Mouse (Mus musculus) kidney, adult 2 months (tissue): ENCODE data around the gene Mta1. TPM values are rescaled to one million over a fixed set of nuclear protein-coding genes. Genes with fewer than 3 reads are reported as not detected.

Experiments
- DNase-seq: peaks from one replicate; pipeline ENCODE4 v3.0.0; 2021
- H3K27ac ChIP-seq: fragments of 200-500 bp; 2 replicates; pipeline ENCODE4 v1.5.1; 2012; ENCODE audit warnings: low read depth, low read length, control low read depth, inconsistent platforms; ENCODE audit not compliant: insufficient read depth
- H3K27me3 ChIP-seq: fragments of 200-500 bp; replicated peaks from 2 replicates; pipeline ENCODE4 v1.6.1; 2012; ENCODE audit warnings: mild to moderate bottlenecking, moderate library complexity, low read length, inconsistent platforms; ENCODE audit not compliant: control insufficient read depth, insufficient read depth
- H3K36me3 ChIP-seq: fragments of 200-500 bp; 2 replicates; pipeline ENCODE4 v1.6.1; 2012; ENCODE audit warnings: mild to moderate bottlenecking, moderate library complexity, low read length, inconsistent platforms; ENCODE audit not compliant: control insufficient read depth, insufficient read depth
- H3K4me1 ChIP-seq: fragments of 200-500 bp; 2 replicates; pipeline ENCODE4 v1.6.1; 2011; ENCODE audit warnings: low read length; ENCODE audit not compliant: control insufficient read depth, insufficient read depth
- H3K4me3 ChIP-seq: fragments of 200-500 bp; 2 replicates; pipeline ENCODE4 v1.5.1; 2011; ENCODE audit warnings: mild to moderate bottlenecking, low read depth, low read length, control low read depth; ENCODE audit not compliant: insufficient read depth
- CTCF ChIP-seq: fragments of 200-500 bp; conservative IDR thresholded peaks from 2 replicates; pipeline ENCODE4 v1.5.1; 2011; ENCODE audit warnings: low read depth, mild to moderate bottlenecking, control low read depth, low read length, moderate library complexity, mixed read lengths; ENCODE audit not compliant: insufficient read depth, insufficient read length
- POLR2A ChIP-seq: fragments of 200-500 bp; IDR thresholded peaks from one replicate; pipeline ENCODE4 v1.6.1; 2011; ENCODE audit warnings: low read depth, low read length, control low read depth
- WGBS: fragments of 180-500 bp; shearing (Covaris S2); methylation state at CpG from one replicate; pipeline ENCODE4 v1.1.7; 2018; 5-methylcytosine and 5-hydroxymethylcytosine counted together
- polyA plus RNA-seq: library from polyadenylated mRNA; depleted of rRNA; stranded (reverse); fragments of >200 nt; gene quantifications from 2 replicates; pipeline ENCODE4 v1.2.3, GENCODE M21; 2012

Gene Mta1
- polyA plus RNA-seq, 1 experiment, result 39.0 TPM

DNA sequence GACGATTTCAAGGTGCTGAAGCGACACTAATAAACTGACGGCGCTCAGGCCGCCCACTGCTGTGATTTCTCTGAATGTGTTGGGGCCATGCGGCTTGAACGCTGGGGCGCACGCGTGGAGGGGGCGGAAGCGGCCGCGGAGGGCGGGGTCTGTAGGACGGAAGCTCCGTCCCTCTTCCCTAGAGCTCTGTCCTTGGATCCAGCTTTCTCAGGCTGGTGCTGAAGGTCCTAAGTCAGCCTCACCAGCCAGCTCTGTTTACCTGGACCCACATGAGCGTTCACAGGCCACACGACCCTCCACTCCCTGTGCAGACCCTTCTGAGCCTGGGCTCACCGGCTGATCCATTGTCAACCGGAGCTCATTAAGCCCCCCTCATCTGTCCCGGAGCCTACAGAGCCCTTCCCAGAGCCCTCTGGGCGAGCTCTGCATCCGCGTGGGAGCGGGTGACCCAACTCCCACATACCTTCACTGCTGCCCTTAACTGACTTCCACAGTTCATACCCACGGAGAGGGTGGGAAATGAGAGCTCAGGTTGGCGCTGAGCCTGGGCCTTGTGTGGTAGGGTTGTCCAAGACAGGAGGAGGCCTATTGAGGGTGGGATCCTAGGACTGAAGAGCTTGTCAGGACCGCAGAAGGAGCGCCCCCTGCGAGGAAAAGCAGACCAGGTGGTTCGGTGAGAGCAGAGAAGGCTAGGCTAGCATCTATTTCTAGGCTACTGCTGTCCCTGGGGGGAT, 23.6 kb upstream of the Mta1 start, which contains the start of gene Tex22:
Tex22 (plus strand) TSS at position 174 of the 734 bp plus-strand sequence.
- no peaks in the 10 kb centered on the region for H3K36me3 ChIP-seq
- peak within 1 kb of the TSS; percentile 58 for H3K4me3 ChIP-seq
- 1% methylated on average over 32 of the region's 32 CpGs for WGBS
- H3K27ac ChIP-seq, result peak within 1 kb of the TSS; percentile 86
- DNase-seq, result peak; percentile 92
- peaks cover 9% of the 10 kb centered on the region for H3K4me1 ChIP-seq
- TF ChIP-seq CTCF, result no peak
- peak; percentile 79 for TF ChIP-seq POLR2A
- H3K27me3 ChIP-seq, result no peaks in the 10 kb centered on the region

DNA sequence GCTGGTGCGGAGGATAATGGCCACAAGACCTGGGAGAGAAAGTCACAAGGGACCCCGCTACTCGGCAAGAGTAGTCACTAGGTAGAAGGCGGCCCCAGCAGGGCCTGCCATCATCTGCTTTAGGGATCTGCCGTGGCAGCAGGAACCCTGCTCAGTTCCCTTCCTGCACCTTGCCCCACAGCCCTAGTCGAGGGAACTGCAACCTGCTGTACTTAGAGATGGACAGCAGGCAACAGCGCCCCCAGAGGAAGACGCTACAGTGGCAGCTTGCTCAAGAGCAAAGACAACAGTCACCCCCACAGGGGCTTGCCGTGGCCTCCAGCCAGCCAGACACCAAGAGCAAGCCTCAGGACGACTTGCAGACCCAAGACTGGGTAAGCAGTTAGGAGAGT, 23.0 kb upstream of the Mta1 start:
- H3K4me1 ChIP-seq, result peaks cover 9% of the 10 kb centered on the region
- no peaks in the 10 kb centered on the region for H3K27me3 ChIP-seq
- peak; percentile 90 for DNase-seq
- TF ChIP-seq POLR2A (peak; percentile 38), CTCF (peak; percentile 94)
- WGBS, result 5% methylated on average over 10 of the region's 10 CpGs
- H3K36me3 ChIP-seq, result no peaks in the 10 kb centered on the region
- H3K4me3 ChIP-seq, result peak overlapping the region; percentile 58
- H3K27ac ChIP-seq, result peak overlapping the region; percentile 86

DNA sequence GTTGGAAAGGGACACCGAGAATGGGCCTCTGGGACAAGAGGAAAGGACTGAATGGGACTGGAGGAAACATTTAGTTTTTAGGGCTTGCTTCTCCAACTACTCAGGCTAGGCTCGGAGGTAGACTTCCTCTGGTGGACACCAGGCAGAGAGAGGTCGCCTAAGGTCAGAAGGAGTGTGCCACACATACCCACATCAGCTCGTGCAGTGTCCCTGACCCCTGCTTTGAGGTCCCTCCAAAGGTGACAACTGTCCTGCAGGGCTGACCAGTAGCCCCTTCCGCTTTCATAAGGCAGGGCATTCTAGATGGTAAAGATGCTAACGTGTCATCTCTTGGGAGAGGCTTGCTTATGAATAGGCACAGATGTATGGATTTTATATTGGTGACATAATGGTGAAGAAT, 22.6 kb upstream of the Mta1 start:
- Histone ChIP-seq H3K27me3 (no peaks in the 10 kb centered on the region), H3K36me3 (no peaks in the 10 kb centered on the region), H3K4me3 (no peak overlapping the region), H3K27ac (no peak overlapping the region), H3K4me1 (peaks cover 9% of the 10 kb centered on the region)
- no peak for DNase-seq
- WGBS, result 49% methylated on average over 6 of the region's 6 CpGs
- TF ChIP-seq POLR2A, result no peak
- TF ChIP-seq CTCF, result no peak

DNA sequence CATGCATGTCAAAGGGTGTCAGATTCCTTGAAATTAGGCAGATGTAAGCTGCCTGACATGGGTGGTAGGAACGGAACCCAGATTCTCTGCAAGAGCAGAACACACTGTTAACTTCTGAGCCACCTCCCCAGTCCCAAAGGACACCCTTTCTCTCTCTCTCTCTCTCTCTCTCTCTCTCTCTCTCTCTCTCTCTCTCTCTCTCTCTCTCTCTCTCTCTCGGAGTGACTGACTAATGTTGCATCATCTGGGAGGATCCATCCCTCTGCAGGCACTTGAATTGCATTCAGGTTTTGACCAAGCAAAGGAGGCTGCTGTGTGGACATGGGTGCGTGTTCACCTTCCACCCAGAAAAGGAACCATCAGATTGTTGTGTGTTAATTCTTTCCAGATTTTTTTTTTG, 10.8 kb upstream of the Mta1 start:
- 65% methylated on average over 3 of the region's 3 CpGs for WGBS
- no peak overlapping the region for H3K4me3 ChIP-seq
- no peaks in the 10 kb centered on the region for H3K4me1 ChIP-seq
- TF ChIP-seq POLR2A, result no peak
- no peak for TF ChIP-seq CTCF
- DNase-seq, result no peak
- no peak overlapping the region for H3K27ac ChIP-seq
- H3K36me3 ChIP-seq, result no peaks in the 10 kb centered on the region
- no peaks in the 10 kb centered on the region for H3K27me3 ChIP-seq

DNA sequence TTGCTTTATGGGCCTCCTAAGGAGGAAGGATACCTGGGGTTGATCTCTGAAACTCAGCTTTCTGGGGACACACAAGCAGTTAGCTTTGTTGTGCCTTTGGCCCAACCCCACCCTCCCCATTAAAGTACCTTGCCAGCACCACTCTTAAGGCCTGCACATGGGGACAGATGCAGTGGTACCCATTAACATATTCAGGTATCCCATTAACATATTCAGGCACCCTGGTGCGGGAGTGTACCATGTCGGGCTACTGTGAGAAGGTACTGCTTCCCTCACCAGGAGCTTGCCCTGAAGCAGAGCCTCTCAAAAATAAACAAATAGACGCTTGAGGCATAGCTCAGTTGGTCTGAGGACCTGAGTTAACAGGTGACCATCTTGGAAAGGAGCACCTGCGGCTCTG, 10.1 kb upstream of the Mta1 start:
- WGBS, result 57% methylated on average over 4 of the region's 4 CpGs
- H3K27me3 ChIP-seq, result no peaks in the 10 kb centered on the region
- no peak overlapping the region for H3K27ac ChIP-seq
- H3K4me1 ChIP-seq, result no peaks in the 10 kb centered on the region
- DNase-seq, result no peak
- no peak for TF ChIP-seq POLR2A
- TF ChIP-seq CTCF, result no peak
- H3K36me3 ChIP-seq, result no peaks in the 10 kb centered on the region
- no peak overlapping the region for H3K4me3 ChIP-seq

DNA sequence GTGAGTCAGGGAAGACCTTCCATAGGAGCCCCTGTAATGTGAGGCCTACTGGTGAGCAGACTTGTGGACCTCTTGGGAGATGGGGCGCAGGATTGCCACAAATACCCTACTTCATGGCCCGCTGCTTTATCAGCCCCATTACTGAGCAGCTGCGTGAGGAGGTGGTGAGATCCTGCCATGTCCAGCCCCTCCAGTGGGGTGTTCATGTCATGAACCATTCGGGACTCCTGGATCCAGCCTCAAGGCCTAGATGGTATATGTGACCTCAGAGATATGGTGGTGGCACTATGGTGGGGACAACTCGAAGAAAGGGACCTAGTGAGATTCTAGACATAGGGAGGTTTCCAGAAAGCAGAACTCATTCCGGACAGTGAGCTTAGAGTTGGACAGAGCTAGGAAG, 9.0 kb upstream of the Mta1 start:
- H3K4me1 ChIP-seq, result no peaks in the 10 kb centered on the region
- WGBS, result 91% methylated on average over 6 of the region's 6 CpGs
- no peaks in the 10 kb centered on the region for H3K36me3 ChIP-seq
- no peak overlapping the region for H3K4me3 ChIP-seq
- H3K27ac ChIP-seq, result no peak overlapping the region
- no peaks in the 10 kb centered on the region for H3K27me3 ChIP-seq
- TF ChIP-seq POLR2A (no peak), CTCF (no peak)
- no peak for DNase-seq

DNA sequence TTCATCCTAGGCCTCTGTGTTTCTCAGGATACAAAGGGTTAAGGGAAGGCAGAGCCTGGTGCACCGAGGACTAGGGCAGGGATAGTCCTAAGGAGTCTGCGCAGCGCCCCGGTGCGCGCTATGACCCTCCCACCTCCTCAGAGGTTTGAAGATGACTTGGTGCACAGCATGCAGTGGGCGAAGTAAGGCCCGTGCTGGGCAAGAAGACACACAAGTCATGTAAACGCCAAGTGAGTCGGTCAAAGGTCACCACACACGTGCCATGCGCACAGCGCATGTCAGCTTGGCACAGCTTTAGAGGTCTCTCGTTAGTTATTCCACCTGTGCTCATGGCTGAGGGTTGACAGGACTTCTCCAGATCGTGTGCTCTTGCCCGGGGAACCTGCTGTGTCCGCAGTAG, 8.0 kb upstream of the Mta1 start:
- Histone ChIP-seq H3K4me3 (no peak overlapping the region), H3K27ac (no peak overlapping the region), H3K4me1 (no peaks in the 10 kb centered on the region), H3K36me3 (no peaks in the 10 kb centered on the region), H3K27me3 (no peaks in the 10 kb centered on the region)
- DNase-seq, result peak; percentile 64
- 65% methylated on average over 17 of the region's 17 CpGs for WGBS
- TF ChIP-seq CTCF (no peak), POLR2A (no peak)

DNA sequence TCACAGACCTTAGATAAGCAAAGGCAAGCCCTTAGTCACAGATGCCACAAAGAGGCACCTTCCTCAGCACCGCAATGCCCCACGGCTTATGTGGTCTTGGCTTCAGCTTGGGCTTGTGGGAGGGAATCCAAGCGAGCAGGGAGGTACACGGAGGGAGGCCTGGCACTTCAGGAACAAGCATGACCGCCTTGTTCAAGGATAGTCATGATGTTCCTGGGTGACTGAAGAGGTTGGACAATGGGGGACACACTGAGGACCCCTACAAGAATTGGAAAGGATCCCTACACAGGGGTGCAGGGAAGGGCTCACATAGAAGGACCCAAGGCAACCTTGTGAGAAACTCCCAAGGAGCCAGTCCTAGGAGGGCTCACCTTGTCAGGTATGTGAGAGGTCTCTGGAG, 1.0 kb upstream of the Mta1 start:
- Histone ChIP-seq H3K4me1 (0 out of 2 replicates have a peak, but pooled peaks cover 11% of the 10 kb centered on the region), H3K27me3 (no peaks in the 10 kb centered on the region), H3K36me3 (no peaks in the 10 kb centered on the region), H3K4me3 (no peak overlapping the region), H3K27ac (no peak overlapping the region)
- WGBS, result 86% methylated on average over 5 of the region's 5 CpGs
- no peak for DNase-seq
- TF ChIP-seq POLR2A (no peak), CTCF (no peak)
